Mouse (Mus musculus) myocyte (in vitro differentiated cells): ENCODE results near the gene Hoxd9.

Experiments
- CEBPB ChIP-seq: IDR thresholded peaks from 2 replicates; pipeline ENCODE4 v1.6.1; 2011; ENCODE audit warnings: mild to moderate bottlenecking, moderate library complexity; ENCODE audit not compliant: poor library complexity, insufficient read depth, severe bottlenecking
- E2F4 ChIP-seq: IDR thresholded peaks from one replicate; pipeline ENCODE4 v1.6.1; 2011; ENCODE audit warnings: mild to moderate bottlenecking, control low read depth, moderate library complexity; ENCODE audit not compliant: insufficient read depth
- MAX ChIP-seq: IDR thresholded peaks from one replicate; pipeline ENCODE4 v1.6.1; 2011; ENCODE audit warnings: low read depth, mild to moderate bottlenecking, control low read depth
- MYOD1 ChIP-seq, 3 experiments: IDR thresholded peaks; one replicate each; pipeline ENCODE4 v1.6.1; 2011; ENCODE audit warnings: control low read depth in 2 of 3, low read depth in 2 of 3, mild to moderate bottlenecking in 2 of 3, moderate library complexity in 1 of 3; ENCODE audit not compliant: insufficient read length in 2 of 3, control insufficient read depth in 1 of 3
- MYOG ChIP-seq, 3 experiments: IDR thresholded peaks; one replicate each; pipeline ENCODE4 v1.6.1; 2011; ENCODE audit warnings: control low read depth in 2 of 3, low read depth in 2 of 3, mild to moderate bottlenecking in 2 of 3; ENCODE audit not compliant: insufficient read length in 2 of 3, control insufficient read depth in 1 of 3, insufficient read depth in 1 of 3
- POLR2A ChIP-seq: IDR thresholded peaks from one replicate; pipeline ENCODE4 v1.6.1; 2011; ENCODE audit warnings: low read depth, mild to moderate bottlenecking, control low read depth, moderate library complexity; ENCODE audit not compliant: insufficient read length
- POLR2AphosphoS2 ChIP-seq: IDR thresholded peaks from one replicate; pipeline ENCODE4 v1.6.1; 2011; ENCODE audit warnings: low read depth, control low read depth; ENCODE audit not compliant: insufficient read length
- REST ChIP-seq: IDR thresholded peaks from one replicate; pipeline ENCODE4 v1.6.1; 2011; ENCODE audit warnings: mild to moderate bottlenecking, control low read depth, moderate library complexity; ENCODE audit not compliant: insufficient read depth, insufficient read length
- SRF ChIP-seq: IDR thresholded peaks from one replicate; pipeline ENCODE4 v1.6.1; 2011; ENCODE audit warnings: low read depth; ENCODE audit not compliant: control insufficient read depth, insufficient read length
- TCF12 ChIP-seq: IDR thresholded peaks from one replicate; pipeline ENCODE4 v1.6.1; 2011; ENCODE audit warnings: mild to moderate bottlenecking, control low read depth; ENCODE audit not compliant: poor library complexity, insufficient read depth, severe bottlenecking
- TCF3 ChIP-seq: IDR thresholded peaks from one replicate; pipeline ENCODE4 v1.6.1; 2011; ENCODE audit warnings: low read depth, control low read depth; ENCODE audit not compliant: insufficient read length
- USF1 ChIP-seq: IDR thresholded peaks from one replicate; pipeline ENCODE4 v1.6.1; 2011; ENCODE audit warnings: low read depth, mild to moderate bottlenecking, control low read depth, moderate library complexity

GRCm38 (mm10) chr2:74733317-74733661 is 35.8 kb downstream of the Hoxd9 start:
- TF ChIP-seq POLR2A (no peak), USF1 (no peak), REST (no peak), MAX (no peak), CEBPB (no peak), TCF12 (no peak), MYOG (IDR thresholded peaks at IDR 0.05; ENCODE audit: control insufficient read depth in 1 of 3, insufficient read depth in 1 of 3, insufficient read length in 2 of 3, low read depth in 2 of 3) (no peak), POLR2AphosphoS2 (no peak), MYOD1 (IDR thresholded peaks at IDR 0.05; ENCODE audit: control insufficient read depth in 1 of 3, insufficient read length in 2 of 3, low read depth in 2 of 3) (no peak), E2F4 (no peak), TCF3 (no peak), SRF (no peak)
